Mouse (Mus musculus) cerebellum, adult 2 months (tissue): ENCODE measurements around the gene Slc44a5. TPM values are rescaled to one million over a fixed set of nuclear protein-coding genes. Genes with fewer than 3 reads are reported as not detected.

Source experiments
- DNase-seq, 2 experiments: peaks; one replicate each; pipeline ENCODE4 v3.0.0; 2021
- H3K27ac ChIP-seq: fragments of 200-500 bp; 2 replicates; pipeline ENCODE4 v1.5.1; 2012; ENCODE audit warnings: low read length, control low read depth, inconsistent platforms; ENCODE audit not compliant: insufficient read depth
- H3K27me3 ChIP-seq: fragments of 200-500 bp; 2 replicates; pipeline ENCODE4 v1.6.1; 2012; ENCODE audit warnings: inconsistent platforms, mild to moderate bottlenecking, low read length, moderate library complexity; ENCODE audit not compliant: control insufficient read depth, insufficient read depth
- H3K4me1 ChIP-seq: fragments of 200-500 bp; 2 replicates; pipeline ENCODE4 v1.6.1; 2011; ENCODE audit warnings: low read length; ENCODE audit not compliant: control insufficient read depth, insufficient read depth
- H3K4me3 ChIP-seq: fragments of 200-500 bp; replicated peaks from 2 replicates; pipeline ENCODE3; 2011; ENCODE audit warnings: mild to moderate bottlenecking, low read depth, low read length, control low read depth; ENCODE audit not compliant: insufficient read depth
- CTCF ChIP-seq: fragments of 200-500 bp; IDR thresholded peaks from 2 replicates; pipeline ENCODE4 v1.5.1; 2011; ENCODE audit warnings: low read depth, mild to moderate bottlenecking, control low read depth, low read length, moderate library complexity, borderline replicate concordance; ENCODE audit not compliant: insufficient read depth
- POLR2A ChIP-seq: fragments of 200-500 bp; IDR thresholded peaks from 2 replicates; pipeline ENCODE4 v1.6.1; 2011; ENCODE audit warnings: low read length, control low read depth, borderline replicate concordance; ENCODE audit not compliant: insufficient read depth
- WGBS: fragments of 180-500 bp; shearing (Covaris S2); methylation state at CpG from one replicate; pipeline ENCODE4 v1.1.7; 2018; 5-methylcytosine and 5-hydroxymethylcytosine counted together
- polyA plus RNA-seq: library from polyadenylated mRNA; depleted of rRNA; stranded (reverse); fragments of >200 nt; gene quantifications from 2 replicates; pipeline ENCODE4 v1.2.3, GENCODE M21; 2012

Gene Slc44a5
- polyA plus RNA-seq, 1 experiment, result 3.4 TPM

DNA sequence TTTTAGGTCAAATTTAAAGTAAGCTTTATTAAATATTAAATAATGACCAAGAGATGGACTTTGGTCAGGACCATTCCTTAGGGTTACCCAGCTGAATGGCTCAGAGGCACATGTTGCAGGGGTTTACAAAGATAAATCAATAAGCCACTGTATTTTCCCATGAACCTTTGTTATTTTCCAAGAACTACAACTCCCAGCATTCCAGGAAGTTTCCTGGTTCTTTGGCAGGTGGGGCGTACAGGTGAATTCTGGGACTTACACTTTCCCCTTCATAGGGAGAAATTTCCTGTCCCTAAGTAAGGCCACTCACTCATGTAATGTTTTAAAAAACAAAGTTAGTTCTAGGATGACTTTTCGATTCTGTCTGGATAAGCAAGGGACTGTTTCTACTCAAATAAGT, 235.2 kb downstream of the Slc44a5 start:
- no peak overlapping the region for H3K4me3 ChIP-seq
- H3K27ac ChIP-seq, result no peak overlapping the region
- no peak for DNase-seq
- no peaks in the 10 kb centered on the region for H3K27me3 ChIP-seq
- WGBS, result over 99% methylated on average over 2 of the region's 2 CpGs
- TF ChIP-seq POLR2A (no peak), CTCF (no peak)
- H3K4me1 ChIP-seq, result no peaks in the 10 kb centered on the region

DNA sequence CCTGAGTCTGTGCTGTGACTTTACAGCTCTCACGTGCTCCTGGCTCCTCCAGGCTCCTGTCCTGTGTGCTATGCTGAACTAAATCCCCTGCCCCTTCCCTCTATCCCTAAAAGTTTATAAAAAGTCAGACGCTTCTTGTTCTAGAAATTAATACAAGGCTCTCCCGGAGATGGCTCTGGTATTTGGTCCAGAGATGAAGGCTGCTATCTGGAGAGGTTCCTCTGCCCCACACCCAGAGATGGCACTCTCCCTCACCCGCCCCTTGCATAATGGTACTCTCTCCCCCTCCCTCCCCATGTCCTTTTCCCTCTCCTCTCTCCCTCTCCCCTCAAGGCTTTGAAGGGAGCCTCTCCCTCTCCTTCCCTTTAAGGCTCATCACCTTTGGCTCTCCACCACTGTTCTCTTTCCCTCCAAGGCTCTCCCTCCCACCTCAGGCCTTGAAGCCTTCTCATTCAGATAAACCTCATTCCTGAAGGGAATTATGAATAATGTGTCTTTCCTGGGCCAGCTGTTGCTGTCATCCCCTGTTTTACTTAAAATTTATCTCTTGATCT, 236.0 kb downstream of the Slc44a5 start:
- 69% methylated on average over 4 of the region's 4 CpGs for WGBS
- Histone ChIP-seq H3K27me3 (no peaks in the 10 kb centered on the region), H3K4me1 (no peaks in the 10 kb centered on the region), H3K4me3 (no peak overlapping the region), H3K27ac (no peak overlapping the region)
- TF ChIP-seq POLR2A, result no peak
- TF ChIP-seq CTCF, result no peak
- DNase-seq, result no peak

DNA sequence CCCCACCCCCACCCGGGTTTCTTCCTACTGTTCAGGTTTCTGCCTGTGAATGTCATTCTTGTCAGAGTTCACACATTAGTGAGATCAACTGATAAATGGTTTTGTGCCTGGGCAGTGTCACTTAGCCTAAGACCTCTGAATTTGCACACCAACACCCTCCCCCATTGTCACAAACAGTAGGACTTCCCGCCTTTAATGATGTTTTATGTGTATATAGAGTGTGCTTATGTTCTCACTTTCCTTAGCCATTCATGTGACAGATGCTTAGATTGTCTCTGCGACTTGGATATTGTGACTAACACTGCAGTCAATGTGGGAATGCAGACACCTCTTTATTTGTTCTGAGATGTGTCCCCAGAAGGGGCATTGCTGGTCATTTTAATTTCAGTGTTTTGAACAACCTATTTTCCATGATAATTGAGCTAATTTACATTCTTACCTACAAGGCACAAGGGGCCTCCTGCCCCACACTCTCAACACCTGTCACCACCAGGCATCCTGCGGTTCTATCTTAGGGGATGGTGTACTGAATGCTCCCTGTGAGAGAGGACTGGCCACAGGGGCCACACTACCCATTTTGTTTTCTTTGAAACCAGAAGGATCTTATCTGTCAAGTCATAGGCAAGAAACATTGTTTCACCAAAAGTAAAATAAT, 236.7 kb downstream of the Slc44a5 start:
- 46% methylated on average over 4 of the region's 4 CpGs for WGBS
- Histone ChIP-seq H3K4me1 (no peaks in the 10 kb centered on the region; the same call in 1 of the 2 replicates), H3K4me3 (no peak overlapping the region), H3K27me3 (no peaks in the 10 kb centered on the region), H3K27ac (no peak overlapping the region)
- DNase-seq, result no peak
- TF ChIP-seq CTCF, result no peak
- no peak for TF ChIP-seq POLR2A

DNA sequence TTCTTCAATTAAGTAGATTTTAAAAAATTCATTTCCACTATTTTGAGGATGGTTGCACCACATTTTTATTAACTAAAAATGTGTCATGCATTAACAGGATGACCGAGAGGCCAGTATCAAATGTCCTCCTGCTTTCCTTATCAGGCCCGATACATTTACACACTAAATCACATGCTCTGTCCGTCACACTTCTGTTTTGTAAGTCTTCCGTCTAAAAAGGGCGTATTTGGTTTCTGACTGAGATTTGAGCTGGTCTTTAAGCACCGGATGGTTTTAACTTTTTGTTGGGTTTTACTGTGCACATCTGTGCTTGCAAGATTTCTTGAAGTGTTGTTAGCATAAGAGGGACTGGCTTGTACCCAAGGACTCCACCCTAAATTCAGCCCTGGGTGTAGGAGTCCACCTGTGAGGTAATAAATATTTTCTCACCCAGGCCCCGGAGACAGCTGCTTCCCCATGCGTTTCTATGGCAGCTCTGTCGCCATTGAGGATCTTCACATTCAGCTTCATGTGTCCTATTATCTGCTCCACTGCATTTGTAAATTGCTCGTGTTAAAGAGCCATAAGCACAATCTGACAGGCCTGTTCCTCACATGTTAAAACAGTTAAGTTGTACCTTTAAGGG, 237.3 kb downstream of the Slc44a5 start:
- no peak for DNase-seq
- H3K4me1 ChIP-seq, result no peaks in the 10 kb centered on the region; the same call in 1 of the 2 replicates
- 65% methylated on average over 10 of the region's 10 CpGs for WGBS
- no peak overlapping the region for H3K27ac ChIP-seq
- no peaks in the 10 kb centered on the region for H3K27me3 ChIP-seq
- TF ChIP-seq POLR2A, result no peak
- no peak for TF ChIP-seq CTCF
- no peak overlapping the region for H3K4me3 ChIP-seq

DNA sequence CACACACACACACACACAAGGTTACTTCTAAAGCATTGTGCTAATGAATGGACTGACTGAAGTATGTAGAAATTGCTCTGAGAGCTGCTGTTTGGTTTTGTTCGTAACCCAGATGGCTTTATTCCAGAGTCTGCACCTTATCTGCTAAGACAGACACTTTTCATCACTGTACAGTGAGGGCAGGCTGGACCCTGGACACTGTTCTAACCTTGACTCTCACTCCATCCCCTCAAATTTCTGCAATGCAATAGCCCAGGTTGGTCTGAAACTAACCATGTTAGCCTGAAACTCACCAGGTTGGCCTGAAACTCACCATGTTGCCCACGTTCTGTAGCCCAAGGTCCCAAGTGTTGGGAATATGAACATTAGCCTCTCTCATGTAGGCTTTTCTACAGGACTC, 239.3 kb downstream of the Slc44a5 start:
- H3K4me1 ChIP-seq, result no peaks in the 10 kb centered on the region; the same call in 1 of the 2 replicates
- TF ChIP-seq CTCF (no peak), POLR2A (no peak)
- no peak for DNase-seq
- H3K27ac ChIP-seq, result no peak overlapping the region
- H3K27me3 ChIP-seq, result no peaks in the 10 kb centered on the region
- 91% methylated on average over 2 of the region's 2 CpGs for WGBS
- H3K4me3 ChIP-seq, result no peak overlapping the region

DNA sequence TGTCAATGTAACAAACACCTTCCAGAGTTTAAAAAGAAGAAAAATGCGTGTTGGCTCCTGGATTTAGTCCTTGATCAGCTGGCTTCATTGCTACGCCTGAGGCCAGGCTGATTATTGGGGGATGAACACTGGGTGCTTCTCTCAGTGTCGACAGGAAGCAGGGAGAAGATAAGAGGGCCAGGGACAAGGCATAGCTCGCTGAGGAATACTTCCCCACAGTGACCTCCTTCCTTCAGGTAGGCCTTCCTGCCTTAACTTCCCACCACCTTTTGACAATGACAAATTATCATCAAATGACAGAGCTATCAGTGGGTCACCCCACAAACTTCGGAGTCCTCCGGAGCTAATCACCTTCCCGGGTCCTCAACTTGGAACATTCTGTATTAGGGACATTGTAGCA, 242.1 kb downstream of the Slc44a5 start:
- 89% methylated on average over 7 of the region's 7 CpGs for WGBS

DNA sequence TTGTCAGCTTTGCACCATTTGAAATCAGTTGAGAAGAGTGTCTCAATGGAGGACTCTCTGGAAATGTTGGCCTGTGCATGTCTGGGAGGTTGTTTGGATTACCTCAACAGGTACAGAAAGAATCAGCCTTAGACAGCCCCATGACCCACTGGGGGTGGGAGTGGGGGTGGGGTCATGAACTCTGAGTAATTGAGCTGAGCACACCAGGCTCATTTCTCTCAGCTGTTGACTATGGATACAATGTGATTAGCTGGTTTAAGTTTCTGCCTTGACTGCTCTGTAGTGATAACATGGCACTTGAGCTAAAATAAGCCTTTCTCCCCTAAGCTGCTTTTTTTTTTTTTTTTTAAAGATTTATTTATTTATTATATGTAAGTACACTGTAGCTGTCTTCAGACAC, 242.5 kb downstream of the Slc44a5 start:
- no peak for DNase-seq
- Histone ChIP-seq H3K4me1 (no peaks in the 10 kb centered on the region; the same call in 1 of the 2 replicates), H3K27ac (no peak overlapping the region), H3K27me3 (no peaks in the 10 kb centered on the region), H3K4me3 (no peak overlapping the region)
- TF ChIP-seq POLR2A (no peak), CTCF (no peak)

More for the DNA sequence above, 242.1 kb downstream of the Slc44a5 start:
- no peak overlapping the region for H3K27ac ChIP-seq
- no peaks in the 10 kb centered on the region; the same call in 1 of the 2 replicates for H3K4me1 ChIP-seq
- no peak for TF ChIP-seq POLR2A
- no peak for TF ChIP-seq CTCF
- no peak overlapping the region for H3K4me3 ChIP-seq
- no peaks in the 10 kb centered on the region for H3K27me3 ChIP-seq
- no peak for DNase-seq

DNA sequence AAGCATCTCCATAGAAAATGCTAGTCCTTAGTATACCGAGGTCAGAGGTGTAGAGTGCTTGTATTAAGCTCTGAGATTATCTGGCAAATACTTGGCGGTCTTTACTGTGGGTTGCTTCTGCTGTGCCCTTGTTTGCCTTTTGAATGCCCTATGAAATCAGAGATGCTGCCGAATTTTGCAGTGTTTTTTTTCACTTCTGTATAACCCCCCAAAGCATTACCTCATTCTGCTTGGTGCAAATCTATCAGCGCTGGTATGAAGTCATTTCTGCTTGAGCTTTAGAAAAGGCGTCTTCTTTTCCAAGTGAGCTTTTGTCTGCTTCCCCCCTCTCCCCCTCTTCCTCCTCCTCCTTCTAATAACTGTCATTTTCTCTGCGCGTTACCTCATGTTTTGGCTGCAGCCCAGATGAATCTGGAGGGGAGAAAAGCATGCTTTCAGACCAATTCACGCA, 248.9 kb downstream of the Slc44a5 start:
- 11% methylated on average over 8 of the region's 8 CpGs for WGBS
- Histone ChIP-seq H3K27me3 (no peaks in the 10 kb centered on the region), H3K4me3 (no peak overlapping the region), H3K4me1 (no peaks in the 10 kb centered on the region), H3K27ac (no peak overlapping the region)
- DNase-seq, result no peak
- no peak for TF ChIP-seq CTCF
- no peak for TF ChIP-seq POLR2A

DNA sequence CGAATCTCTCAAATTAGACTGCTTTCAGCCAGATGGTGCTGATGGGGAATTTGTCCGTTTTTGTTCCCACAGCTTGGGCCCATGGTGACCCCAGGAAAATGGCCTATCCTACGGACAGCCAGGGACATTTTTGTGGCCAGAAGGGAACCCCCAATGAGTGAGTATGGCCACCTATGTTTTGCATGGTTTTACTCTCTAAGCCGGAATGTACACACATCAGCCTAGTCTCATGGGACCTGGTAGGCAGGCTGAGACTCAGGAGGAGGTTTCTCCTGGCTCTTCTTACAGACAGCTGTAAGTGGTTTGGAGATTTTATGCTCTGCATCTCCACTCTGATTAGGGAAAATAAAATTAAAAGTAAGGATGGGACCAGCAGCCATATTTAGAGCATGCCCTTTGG, 249.5 kb downstream of the Slc44a5 start:
- WGBS, result 33% methylated on average over 4 of the region's 4 CpGs
- Histone ChIP-seq H3K27me3 (no peaks in the 10 kb centered on the region), H3K27ac (no peak overlapping the region), H3K4me3 (no peak overlapping the region), H3K4me1 (no peaks in the 10 kb centered on the region)
- DNase-seq, result no peak
- TF ChIP-seq CTCF (no peak), POLR2A (no peak)
